In genomic region chr11:85846509-85846908, GRCm38 (mm10) we compare ENCODE assay signal across 12 mouse cellular contexts. TPM values are rescaled to one million over a fixed set of nuclear protein-coding genes. Genes with fewer than 3 reads are reported as not detected.
DNase-seq lines count a peak whose midpoint lies in the region; ATAC-seq and TF ChIP-seq lines count a peak whose summit lies in the region.
"Had no signal": no experiment of that assay in that cellular context is flagged by ENCODE, and none has a peak within 500 bp of the region (broad histone marks: within the 10 kb centered on the region; RNA-seq: fewer than 3 reads in every experiment).

No protein-coding gene starts in this region.

- H3K4me2 ChIP-seq in intestine, embryonic 14.5 days (ENCODE audit: low read length): no peak overlapping the region
- H3K4me2 ChIP-seq in intestine, postnatal 0 days (replicated peaks; ENCODE audit: low read depth): no peak overlapping the region
- H3K4me2 ChIP-seq in stomach, embryonic 16.5 days (ENCODE audit: low read depth, low read length): no peak overlapping the region
- no peak overlapping the region for H3K4me2 ChIP-seq in forebrain, embryonic 16.5 days (ENCODE audit: low read length)
- H3K4me2 ChIP-seq: limb, embryonic 12.5 days; neural tube, embryonic 13.5 days had no signal

- TF ChIP-seq CTCF in intestine, postnatal 0 days (IDR thresholded peaks at IDR 0.05; ENCODE audit: low read depth): no peak

- ATAC-seq in intestine, embryonic 14.5 days (replicated peaks; ENCODE audit: low FRiP score, low TSS enrichment, low read depth): no peak
- no peak for ATAC-seq in intestine, postnatal 0 days
- ATAC-seq in stomach, embryonic 16.5 days (ENCODE audit: insufficient read depth, low FRiP score): no peak
- no peak for ATAC-seq in forebrain, embryonic 16.5 days
- ATAC-seq in granulocyte monocyte progenitor cell, adult 5-6 weeks (replicated peaks; ENCODE audit: poor library complexity, severe bottlenecking): no peak

- H3K9me3 ChIP-seq in intestine, embryonic 14.5 days (ENCODE audit: control insufficient read depth, low read length): no peaks in the 10 kb centered on the region
- no peaks in the 10 kb centered on the region for H3K9me3 ChIP-seq in intestine, postnatal 0 days (ENCODE audit: control insufficient read depth)
- no peaks in the 10 kb centered on the region for H3K9me3 ChIP-seq in heart, embryonic 10.5 days
- no peaks in the 10 kb centered on the region for H3K9me3 ChIP-seq in stomach, embryonic 16.5 days (replicated peaks; ENCODE audit: control insufficient read depth, low read length)
- H3K9me3 ChIP-seq in forebrain, embryonic 16.5 days (ENCODE audit: control insufficient read depth, low read length): no peaks in the 10 kb centered on the region
- H3K9me3 ChIP-seq: limb, embryonic 12.5 days; midbrain, embryonic 10.5 days; neural tube, embryonic 13.5 days had no signal

- no peak overlapping the region for H3K9ac ChIP-seq in intestine, embryonic 14.5 days (ENCODE audit: low read length)
- no peak overlapping the region for H3K9ac ChIP-seq in intestine, postnatal 0 days (ENCODE audit: low read depth, low read length)
- H3K9ac ChIP-seq in stomach, embryonic 16.5 days (ENCODE audit: low read length): no peak overlapping the region
- no peak overlapping the region for H3K9ac ChIP-seq in forebrain, embryonic 16.5 days (replicated peaks; ENCODE audit: low read depth, low read length)
- H3K9ac ChIP-seq: limb, embryonic 12.5 days; neural tube, embryonic 13.5 days had no signal

- no peak overlapping the region for H3K4me3 ChIP-seq in intestine, embryonic 14.5 days (ENCODE audit: low read depth, low read length)
- H3K4me3 ChIP-seq in intestine, postnatal 0 days (ENCODE audit: low read depth, low read length): no peak overlapping the region
- no peak overlapping the region for H3K4me3 ChIP-seq in heart, embryonic 10.5 days
- H3K4me3 ChIP-seq in stomach, embryonic 16.5 days (replicated peaks; ENCODE audit: low read length): no peak overlapping the region
- no peak overlapping the region for H3K4me3 ChIP-seq in forebrain, embryonic 16.5 days (replicated peaks; ENCODE audit: low read length)
- H3K4me3 ChIP-seq: limb, embryonic 12.5 days; midbrain, embryonic 10.5 days; neural tube, embryonic 13.5 days had no signal

- H3K4me1 ChIP-seq in intestine, embryonic 14.5 days (replicated peaks; ENCODE audit: control insufficient read depth, insufficient read depth, low read length): peaks cover 12% of the 10 kb centered on the region
- peaks cover 8% of the 10 kb centered on the region for H3K4me1 ChIP-seq in intestine, postnatal 0 days (replicated peaks; ENCODE audit: control insufficient read depth, insufficient read depth, low read length)
- H3K4me1 ChIP-seq in heart, embryonic 10.5 days: peaks cover 39% of the 10 kb centered on the region
- H3K4me1 ChIP-seq in stomach, embryonic 16.5 days (ENCODE audit: control insufficient read depth, insufficient read depth, low read length): peaks cover 26% of the 10 kb centered on the region
- H3K4me1 ChIP-seq in forebrain, embryonic 16.5 days (replicated peaks; ENCODE audit: control insufficient read depth, insufficient read depth, low read length): peaks cover 29% of the 10 kb centered on the region

- H3K27me3 ChIP-seq in intestine, embryonic 14.5 days (replicated peaks; ENCODE audit: control insufficient read depth, insufficient read depth, low read length): peaks cover 24% of the 10 kb centered on the region
- H3K27me3 ChIP-seq in intestine, postnatal 0 days (replicated peaks; ENCODE audit: control insufficient read depth, insufficient read depth, low read length): peaks cover 27% of the 10 kb centered on the region
- peaks cover 56% of the 10 kb centered on the region for H3K27me3 ChIP-seq in heart, embryonic 10.5 days (ENCODE audit: insufficient read depth, poor library complexity, severe bottlenecking)
- 0 out of 2 replicates have a peak, but pooled peaks cover 4% of the 10 kb centered on the region for H3K27me3 ChIP-seq in stomach, embryonic 16.5 days (ENCODE audit: control insufficient read depth, insufficient read depth, low read length)
- peaks cover 45% of the 10 kb centered on the region for H3K27me3 ChIP-seq in forebrain, embryonic 16.5 days (replicated peaks; ENCODE audit: control insufficient read depth, insufficient read depth, low read length)

- 0 out of 2 replicates have a peak overlapping the region, but pooled peaks have one; percentile 10 for H3K27ac ChIP-seq in intestine, embryonic 14.5 days (ENCODE audit: low read depth)
- no peak overlapping the region for H3K27ac ChIP-seq in intestine, postnatal 0 days (ENCODE audit: low read depth, low read length)
- no peak overlapping the region for H3K27ac ChIP-seq in heart, embryonic 10.5 days
- peak overlapping the region; percentile 26; the same call in 1 of the 2 replicates for H3K27ac ChIP-seq in stomach, embryonic 16.5 days (ENCODE audit: low read length)
- no peak overlapping the region for H3K27ac ChIP-seq in forebrain, embryonic 16.5 days (ENCODE audit: low read length)
- H3K27ac ChIP-seq: limb, embryonic 12.5 days; midbrain, embryonic 10.5 days; neural tube, embryonic 13.5 days had no signal

- WGBS in intestine, embryonic 14.5 days: 62% methylated on average over 4 of the region's 4 CpGs
- 86% methylated on average over 4 of the region's 4 CpGs for WGBS in intestine, postnatal 0 days
- 53% methylated on average over 4 of the region's 4 CpGs for WGBS in heart, embryonic 10.5 days
- 69% methylated on average over 4 of the region's 4 CpGs for WGBS in stomach, embryonic 16.5 days
- 56% methylated on average over 4 of the region's 4 CpGs for WGBS in forebrain, embryonic 16.5 days

- H3K36me3 ChIP-seq in intestine, embryonic 14.5 days (ENCODE audit: control insufficient read depth, insufficient read depth, low read length): no peaks in the 10 kb centered on the region
- no peaks in the 10 kb centered on the region for H3K36me3 ChIP-seq in intestine, postnatal 0 days (ENCODE audit: control insufficient read depth, insufficient read depth)
- no peaks in the 10 kb centered on the region for H3K36me3 ChIP-seq in heart, embryonic 10.5 days
- H3K36me3 ChIP-seq in stomach, embryonic 16.5 days (ENCODE audit: control insufficient read depth, insufficient read depth, low read length): no peaks in the 10 kb centered on the region
- H3K36me3 ChIP-seq in forebrain, embryonic 16.5 days (ENCODE audit: control insufficient read depth, insufficient read depth): no peaks in the 10 kb centered on the region
- H3K36me3 ChIP-seq: limb, embryonic 12.5 days; midbrain, embryonic 10.5 days; neural tube, embryonic 13.5 days had no signal

- DNase-seq in intestine, embryonic 14.5 days (ENCODE audit: low spot score): peak; percentile 52
- DNase-seq in heart, embryonic 10.5 days (ENCODE audit: low spot score): peak; percentile 69
- peak; percentile 65 to 74 for DNase-seq in kidney, postnatal 36 days
- DNase-seq: cerebellum, adult 9-10 months had no signal

RNA-seq across cellular contexts. Expression of gene Gm11444, which starts 3.6 kb away (rescaled TPM):
- polyA plus RNA-seq in intestine, embryonic 14.5 days (2014; fragmentation: Nextera tagmentation; extraction: Ambion mirVana): not detected in 2 replicates
- polyA plus RNA-seq in intestine, postnatal 0 days (2015; fragmentation: Nextera tagmentation; extraction: Ambion mirVana): not detected in 2 replicates
- polyA plus RNA-seq in heart, embryonic 10.5 days (2016; fragmentation: Nextera tagmentation; extraction: Ambion mirVana): not detected in 2 replicates
- not detected in 2 replicates for polyA plus RNA-seq in stomach, embryonic 16.5 days (2015; fragmentation: Nextera tagmentation; extraction: Ambion mirVana)
- polyA plus RNA-seq in forebrain, embryonic 16.5 days (2015; fragmentation: Nextera tagmentation; extraction: Ambion mirVana): not detected in 2 replicates
- total RNA-seq in granulocyte monocyte progenitor cell, adult 5-6 weeks (2014; fragmentation: Nextera tagmentation): not detected in 2 replicates
- total RNA-seq in granulocyte monocyte progenitor cell, adult 5-6 weeks (2017): not detected in 2 replicates
- total RNA-seq: gastrocnemius, adult 8-10 months had no signal
- polyA plus RNA-seq: limb, embryonic 12.5 days; midbrain, embryonic 10.5 days; neural tube, embryonic 13.5 days had no signal

RNA-seq across cellular contexts. Expression of gene Tbx2, which starts 14.2 kb away (rescaled TPM):
- 7.2 and 7.7 TPM in 2 replicates for polyA plus RNA-seq in intestine, embryonic 14.5 days (2014; fragmentation: Nextera tagmentation; extraction: Ambion mirVana)
- 3.0 and 3.3 TPM in 2 replicates for polyA plus RNA-seq in intestine, postnatal 0 days (2015; fragmentation: Nextera tagmentation; extraction: Ambion mirVana)
- polyA plus RNA-seq in heart, embryonic 10.5 days (2016; fragmentation: Nextera tagmentation; extraction: Ambion mirVana): 2.5 and 7.6 TPM in 2 replicates
- 2.9 and 3.1 TPM in 2 replicates for polyA plus RNA-seq in stomach, embryonic 16.5 days (2015; fragmentation: Nextera tagmentation; extraction: Ambion mirVana)
- 0.47 and 0.68 TPM in 2 replicates for polyA plus RNA-seq in forebrain, embryonic 16.5 days (2015; fragmentation: Nextera tagmentation; extraction: Ambion mirVana)
- 0.11 TPM in 1 of 2 replicates, not detected in the other for total RNA-seq in granulocyte monocyte progenitor cell, adult 5-6 weeks (2014; fragmentation: Nextera tagmentation)
- total RNA-seq in granulocyte monocyte progenitor cell, adult 5-6 weeks (2017): not detected in 2 replicates

RNA-seq across cellular contexts. Expression of gene Tbx4, which starts 39.7 kb away (rescaled TPM):
- not detected in 2 replicates for polyA plus RNA-seq in intestine, embryonic 14.5 days (2014; fragmentation: Nextera tagmentation; extraction: Ambion mirVana)
- polyA plus RNA-seq in intestine, postnatal 0 days (2015; fragmentation: Nextera tagmentation; extraction: Ambion mirVana): not detected in 2 replicates
- polyA plus RNA-seq in heart, embryonic 10.5 days (2016; fragmentation: Nextera tagmentation; extraction: Ambion mirVana): 0.80 and 4.1 TPM in 2 replicates
- 0.17 and 0.22 TPM in 2 replicates for polyA plus RNA-seq in stomach, embryonic 16.5 days (2015; fragmentation: Nextera tagmentation; extraction: Ambion mirVana)
- polyA plus RNA-seq in forebrain, embryonic 16.5 days (2015; fragmentation: Nextera tagmentation; extraction: Ambion mirVana): 0.23 and 0.26 TPM in 2 replicates
- total RNA-seq in granulocyte monocyte progenitor cell, adult 5-6 weeks (2014; fragmentation: Nextera tagmentation): not detected in 2 replicates
- not detected in 2 replicates for total RNA-seq in granulocyte monocyte progenitor cell, adult 5-6 weeks (2017)

Comparison
In these comparisons a context has a peak if more than half of its experiments do, and no peak if none do; other contexts are left out.
1. H3K27ac ChIP-seq: peak in intestine, embryonic 14.5 days (single experiment) and stomach, embryonic 16.5 days (single experiment); none in intestine, postnatal 0 days (single experiment), heart, embryonic 10.5 days (single experiment) and forebrain, embryonic 16.5 days (single experiment).
2. Peak in every context shown above with its lines, with median percentiles within 50 percentile points of each other: DNase-seq.